Mouse (Mus musculus) midbrain, embryonic 11.5 days (tissue): ENCODE measurements at regions not wholly inside any gene's neighbourhood (a gene's known extent, or its start where the extent isn't known, plus 50 kb on each side); places are given as distances from the start of the nearest gene placed in this dataset.

ENCODE experiments used
- ATAC-seq: fragments of 200-750 bp; cut with Nextera tagmentation; 2 replicates; pipeline ENCODE4 v1.8.0; 2017; ENCODE audit warnings: moderate TSS enrichment, moderate library complexity; ENCODE audit not compliant: low FRiP score
- DNase-seq: peaks from one replicate; pipeline ENCODE4 v3.0.0; 2015; ENCODE audit warnings: low spot score; ENCODE audit errors: missing footprints
- H3K27ac ChIP-seq: fragments of 300-500 bp; sonication (generic); 2 replicates; pipeline ENCODE4 v1.5.1; 2014; ENCODE audit warnings: low read depth, low read length
- H3K27me3 ChIP-seq: fragments of 300-500 bp; sonication (generic); 2 replicates; pipeline ENCODE4 v1.6.1; 2014; ENCODE audit warnings: mild to moderate bottlenecking, low read length, moderate library complexity, mixed read lengths; ENCODE audit not compliant: control insufficient read depth, insufficient read depth
- H3K36me3 ChIP-seq: fragments of 300-500 bp; sonication (generic); 2 replicates; pipeline ENCODE4 v1.6.1; 2014; ENCODE audit warnings: mild to moderate bottlenecking, low read length, moderate library complexity, mixed read lengths; ENCODE audit not compliant: control insufficient read depth, insufficient read depth
- H3K4me1 ChIP-seq: fragments of 300-500 bp; sonication (generic); 2 replicates; pipeline ENCODE4 v1.6.1; 2014; ENCODE audit warnings: low read length; ENCODE audit not compliant: control insufficient read depth, insufficient read depth
- H3K4me2 ChIP-seq: fragments of 300-500 bp; sonication (generic); 2 replicates; pipeline ENCODE4 v1.6.1; 2014; ENCODE audit warnings: mild to moderate bottlenecking, moderate library complexity
- H3K4me3 ChIP-seq: fragments of 300-500 bp; sonication (generic); 2 replicates; pipeline ENCODE4 v1.5.1; 2014; ENCODE audit warnings: low read depth, low read length
- H3K9ac ChIP-seq: fragments of 300-500 bp; sonication (generic); 2 replicates; pipeline ENCODE4 v1.6.1; 2014; ENCODE audit warnings: low read length
- H3K9me3 ChIP-seq: fragments of 300-500 bp; sonication (generic); 2 replicates; pipeline ENCODE4 v1.6.1; 2016; ENCODE audit warnings: low read length; ENCODE audit not compliant: control insufficient read depth
- WGBS: fragments of 180-500 bp; shearing (Covaris S2); extraction: QIAGEN DNeasy Blood & Tissue Kit; methylation state at CpG from one replicate; pipeline ENCODE4 v1.1.7; 2014; 5-methylcytosine and 5-hydroxymethylcytosine counted together

GRCm38 (mm10) chr9:34393042-34393441 is 92.7 kb upstream of the Kirrel3 start:
- DNase-seq (no peak), ATAC-seq (no peak)
- Histone ChIP-seq H3K36me3 (no peaks in the 10 kb centered on the region), H3K4me1 (no peaks in the 10 kb centered on the region), H3K27ac (no peak overlapping the region), H3K4me2 (no peak overlapping the region), H3K4me3 (no peak overlapping the region), H3K9me3 (no peaks in the 10 kb centered on the region), H3K9ac (no peak overlapping the region), H3K27me3 (no peaks in the 10 kb centered on the region)
- whole genome bisulfite sequencing, result 77% methylated on average over 6 of the region's 6 CpGs

DNA sequence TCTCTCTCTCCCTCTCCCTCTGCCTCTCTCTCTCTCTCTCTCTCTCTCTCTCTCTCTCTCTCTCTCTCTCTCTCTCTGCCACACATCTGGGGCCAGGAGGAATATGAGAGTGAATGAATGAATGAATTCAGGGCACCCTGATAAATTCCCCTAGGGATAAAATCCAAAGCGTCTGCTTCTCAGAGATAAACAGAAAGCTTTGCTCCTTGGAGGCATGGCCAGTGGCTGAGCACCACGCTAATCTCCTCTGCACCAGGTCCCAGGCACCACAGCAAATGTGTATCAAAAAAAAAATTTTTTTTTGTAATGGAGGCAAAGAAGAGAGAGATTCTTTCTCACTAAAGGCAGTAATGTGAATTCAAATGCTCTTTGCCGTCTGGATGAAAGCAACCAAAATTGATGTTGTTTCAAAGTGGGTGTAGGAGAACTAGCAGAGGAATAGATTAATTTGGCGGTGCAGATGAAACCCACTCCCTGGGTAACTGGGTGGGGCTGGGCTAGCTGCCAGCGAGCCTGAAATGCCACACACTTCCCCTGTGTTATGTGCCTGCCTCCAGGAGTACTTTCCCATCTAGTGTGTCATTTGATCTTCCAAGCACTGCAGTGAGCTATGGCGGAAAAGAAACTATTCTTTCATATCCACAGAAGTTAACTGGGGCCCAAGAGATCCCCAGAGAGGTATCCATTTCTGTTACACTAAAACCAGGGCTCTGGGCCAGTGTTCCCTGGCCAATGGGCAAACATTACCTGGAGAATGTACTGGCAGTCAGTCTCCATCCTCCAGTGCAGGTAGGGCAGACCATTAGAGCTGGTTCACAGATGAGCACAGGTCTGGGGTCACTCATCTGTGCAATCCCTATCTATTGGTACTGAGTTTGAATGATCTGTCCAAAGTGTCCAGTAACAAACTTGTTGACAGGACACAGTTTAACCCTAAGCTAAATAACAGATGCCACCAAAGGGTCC is 89.6 kb upstream of the Kirrel3 start:
- no peaks in the 10 kb centered on the region for H3K4me1 ChIP-seq
- H3K36me3 ChIP-seq, result no peaks in the 10 kb centered on the region
- 47% methylated on average over 6 of the region's 6 CpGs for WGBS
- H3K4me2 ChIP-seq, result no peak overlapping the region
- H3K4me3 ChIP-seq, result no peak overlapping the region
- H3K9me3 ChIP-seq, result no peaks in the 10 kb centered on the region
- no peaks in the 10 kb centered on the region for H3K27me3 ChIP-seq
- no peak for ATAC-seq
- no peak overlapping the region for H3K9ac ChIP-seq
- no peak overlapping the region; the same call in 1 of the 2 replicates for H3K27ac ChIP-seq
- no peak for DNase-seq

- H3K4me3 ChIP-seq, result no peak overlapping the region
- DNase-seq, result no peak
- ATAC-seq, result no peak
- no peaks in the 10 kb centered on the region for H3K27me3 ChIP-seq
- H3K36me3 ChIP-seq, result no peaks in the 10 kb centered on the region
- no peaks in the 10 kb centered on the region for H3K9me3 ChIP-seq
- no peak overlapping the region for H3K4me2 ChIP-seq
- no peak overlapping the region for H3K9ac ChIP-seq
- H3K4me1 ChIP-seq, result 0 out of 2 replicates have a peak, but pooled peaks cover 5% of the 10 kb centered on the region
- 95% methylated on average over 4 of the region's 4 CpGs for WGBS
- H3K27ac ChIP-seq, result no peak overlapping the region
Measured at GRCm38 (mm10) chr9:34411699-34412098, 74.0 kb upstream of the Kirrel3 start.

DNA sequence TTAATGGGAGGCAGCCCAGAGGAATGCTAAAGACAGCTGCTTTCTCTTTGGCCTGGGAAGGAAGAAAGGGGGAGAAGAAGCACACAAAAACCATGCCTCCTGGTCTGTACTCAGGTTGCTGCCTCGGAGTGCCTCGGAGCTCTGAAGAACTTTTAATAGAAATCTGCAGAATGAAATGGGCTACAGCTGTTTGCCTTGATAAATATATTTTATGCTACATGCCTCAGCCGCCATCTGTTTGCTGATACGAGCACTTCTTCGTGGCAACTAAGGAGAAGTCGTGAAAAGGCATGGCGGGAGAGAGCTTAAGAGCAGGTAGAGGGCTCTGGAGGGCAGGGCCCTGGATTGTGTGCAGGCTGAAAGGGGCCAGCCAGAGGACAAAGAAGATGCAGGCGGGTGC is 69.5 kb upstream of the Kirrel3 start:
- H3K4me1 ChIP-seq, result 0 out of 2 replicates have a peak, but pooled peaks cover 5% of the 10 kb centered on the region
- no peaks in the 10 kb centered on the region for H3K9me3 ChIP-seq
- no peaks in the 10 kb centered on the region for H3K36me3 ChIP-seq
- H3K27me3 ChIP-seq, result no peaks in the 10 kb centered on the region
- H3K4me2 ChIP-seq, result no peak overlapping the region
- no peak overlapping the region for H3K4me3 ChIP-seq
- WGBS, result 81% methylated on average over 8 of the region's 8 CpGs
- no peak overlapping the region for H3K9ac ChIP-seq
- no peak overlapping the region for H3K27ac ChIP-seq
- ATAC-seq (no peak), DNase-seq (no peak)

DNA sequence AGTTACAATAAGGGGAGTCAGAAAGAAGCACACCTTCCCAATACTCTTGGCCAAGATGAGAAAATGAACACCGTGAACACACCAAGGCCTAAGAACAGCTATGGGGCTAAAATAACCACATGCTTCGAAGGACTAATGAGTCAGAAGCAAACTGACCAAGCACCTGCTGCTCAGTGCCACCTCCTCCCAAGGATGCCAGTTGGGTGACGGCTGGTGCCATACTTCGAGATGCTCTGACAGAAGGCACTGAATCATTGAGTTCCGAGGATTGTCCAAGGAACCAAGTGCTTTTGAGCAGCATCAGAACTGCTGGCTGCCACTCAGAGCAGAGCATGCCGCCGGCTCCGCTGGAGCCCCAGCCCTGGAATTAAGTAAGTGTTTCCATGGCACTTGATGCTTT is 67.6 kb upstream of the Kirrel3 start:
- no peak overlapping the region for H3K9ac ChIP-seq
- no peak overlapping the region for H3K27ac ChIP-seq
- no peak overlapping the region for H3K4me2 ChIP-seq
- H3K4me1 ChIP-seq, result 0 out of 2 replicates have a peak, but pooled peaks cover 1% of the 10 kb centered on the region
- ATAC-seq, result no peak
- H3K36me3 ChIP-seq, result no peaks in the 10 kb centered on the region
- H3K9me3 ChIP-seq, result no peaks in the 10 kb centered on the region
- H3K4me3 ChIP-seq, result no peak overlapping the region
- 89% methylated on average over 8 of the region's 8 CpGs for WGBS
- H3K27me3 ChIP-seq, result no peaks in the 10 kb centered on the region
- DNase-seq, result no peak

- no peaks in the 10 kb centered on the region for H3K4me1 ChIP-seq
- no peaks in the 10 kb centered on the region for H3K9me3 ChIP-seq
- H3K4me3 ChIP-seq, result no peak overlapping the region
- H3K36me3 ChIP-seq, result no peaks in the 10 kb centered on the region
- DNase-seq (no peak), ATAC-seq (no peak)
- no peak overlapping the region for H3K9ac ChIP-seq
- no peaks in the 10 kb centered on the region for H3K27me3 ChIP-seq
- H3K27ac ChIP-seq, result no peak overlapping the region
- no peak overlapping the region for H3K4me2 ChIP-seq
Measured at GRCm38 (mm10) chr9:34421956-34422355, 63.7 kb upstream of the Kirrel3 start.

- 70% methylated on average over 7 of the region's 7 CpGs for WGBS
- Histone ChIP-seq H3K9me3 (no peaks in the 10 kb centered on the region), H3K4me3 (no peak overlapping the region), H3K27me3 (no peaks in the 10 kb centered on the region), H3K4me1 (no peaks in the 10 kb centered on the region), H3K27ac (no peak overlapping the region), H3K4me2 (no peak overlapping the region), H3K9ac (no peak overlapping the region), H3K36me3 (no peaks in the 10 kb centered on the region)
- ATAC-seq, result no peak
- DNase-seq, result no peak
Measured at GRCm38 (mm10) chr9:34423062-34423461, 62.6 kb upstream of the Kirrel3 start.

- 79% methylated on average over 4 of the region's 4 CpGs for WGBS
- no peak for ATAC-seq
- no peak overlapping the region for H3K4me2 ChIP-seq
- no peak overlapping the region for H3K9ac ChIP-seq
- no peaks in the 10 kb centered on the region for H3K27me3 ChIP-seq
- H3K27ac ChIP-seq, result no peak overlapping the region
- H3K4me1 ChIP-seq, result no peaks in the 10 kb centered on the region
- no peak overlapping the region for H3K4me3 ChIP-seq
- no peaks in the 10 kb centered on the region for H3K36me3 ChIP-seq
- no peak for DNase-seq
- H3K9me3 ChIP-seq, result no peaks in the 10 kb centered on the region
Measured at GRCm38 (mm10) chr9:34426589-34426988, 59.1 kb upstream of the Kirrel3 start.

GRCm38 (mm10) chr9:34427711-34428110 is 58.0 kb upstream of the Kirrel3 start:
- no peaks in the 10 kb centered on the region for H3K36me3 ChIP-seq
- no peak overlapping the region for H3K27ac ChIP-seq
- H3K4me2 ChIP-seq, result no peak overlapping the region
- no peaks in the 10 kb centered on the region for H3K4me1 ChIP-seq
- no peaks in the 10 kb centered on the region for H3K9me3 ChIP-seq
- H3K9ac ChIP-seq, result no peak overlapping the region
- 81% methylated on average over 8 of the region's 8 CpGs for WGBS
- DNase-seq (no peak), ATAC-seq (no peak)
- no peak overlapping the region for H3K4me3 ChIP-seq
- H3K27me3 ChIP-seq, result no peaks in the 10 kb centered on the region
